Mouse (Mus musculus) urinary bladder, postnatal 4 days (tissue): Measurements from ENCODE around the gene Cd3d.

Experiments
- DNase-seq, 2 experiments: peaks; one replicate each; pipeline ENCODE4 v3.0.0; 2021 to 2022; ENCODE audit warnings: low spot score in 2 of 2

Cd3d gene

GRCm38 (mm10) chr9:44993268-44993667 is 11.7 kb downstream of the Cd3d start:
- no peak for DNase-seq

GRCm38 (mm10) chr9:44994962-44995361 is 13.4 kb downstream of the Cd3d start:
- no peak for DNase-seq

- no peak for DNase-seq
Observed at GRCm38 (mm10) chr9:44996590-44996989, 15.0 kb downstream of the Cd3d start.

DNA sequence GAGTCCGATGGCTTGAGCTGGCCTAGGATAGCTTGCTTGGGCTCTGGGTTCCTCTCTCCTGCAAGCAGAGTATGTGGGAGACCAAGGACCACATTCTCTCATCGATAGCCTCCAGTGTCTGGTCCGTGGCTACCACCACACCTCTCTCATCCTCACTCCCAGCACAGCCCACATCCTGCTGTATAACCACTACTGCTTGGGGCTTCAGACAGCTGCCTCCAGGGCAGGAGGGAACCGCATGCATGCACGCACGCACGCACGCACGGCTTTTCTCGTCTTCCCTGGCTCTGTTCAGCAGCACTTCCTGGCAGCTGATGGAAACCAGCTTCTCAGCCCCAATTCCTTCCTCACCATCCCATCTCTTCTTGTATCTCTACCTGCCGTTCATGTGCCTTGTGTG is 16.6 kb downstream of the Cd3d start:
- no peak for DNase-seq

DNA sequence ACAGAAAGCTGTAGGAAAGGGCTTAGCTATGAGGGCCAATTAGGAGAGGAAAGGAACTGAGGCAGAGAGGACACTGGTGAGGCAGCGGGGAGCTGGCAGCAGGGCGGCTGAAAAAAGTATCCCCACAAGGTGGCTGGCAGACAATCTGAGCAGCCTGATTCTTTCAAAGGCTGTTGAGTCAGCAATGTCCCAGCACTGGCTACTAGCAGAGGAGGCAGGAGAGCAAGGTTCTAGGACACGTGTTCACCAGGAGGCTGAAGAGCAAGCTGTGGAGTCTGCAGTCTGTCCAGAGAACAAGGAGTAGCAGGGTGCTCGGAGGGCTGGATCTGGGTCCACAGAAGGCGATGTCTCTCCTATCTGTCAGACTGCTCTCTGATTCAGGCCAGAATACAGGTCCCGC is 17.6 kb downstream of the Cd3d start:
- no peak for DNase-seq

GRCm38 (mm10) chr9:44999776-45000175 is 18.2 kb downstream of the Cd3d start:
- DNase-seq, result no peak

GRCm38 (mm10) chr9:45000249-45000648 is 18.7 kb downstream of the Cd3d start:
- DNase-seq, result no peak

DNA sequence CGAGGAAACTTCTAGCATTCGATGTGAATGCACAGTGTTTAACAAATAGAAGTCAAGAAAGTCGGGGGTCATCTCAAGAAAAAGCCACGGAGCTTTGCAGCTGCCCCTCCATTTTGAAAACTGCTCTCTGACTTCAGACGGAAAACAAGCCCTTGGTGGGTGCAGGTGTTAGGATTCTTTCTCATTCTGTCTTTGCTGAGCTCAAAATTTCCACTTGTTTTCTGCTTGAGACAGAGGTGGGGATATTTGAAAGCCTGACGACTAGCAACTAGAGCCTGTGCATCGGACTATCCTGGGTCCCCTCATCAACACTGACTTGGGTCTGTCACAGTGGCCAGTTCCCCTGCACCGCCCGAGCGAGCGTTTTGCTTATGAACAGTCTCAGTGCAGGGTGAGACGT is 25.8 kb downstream of the Cd3d start:
- no peak for DNase-seq

GRCm38 (mm10) chr9:45008342-45008741 is 26.8 kb downstream of the Cd3d start:
- DNase-seq, result no peak

DNA sequence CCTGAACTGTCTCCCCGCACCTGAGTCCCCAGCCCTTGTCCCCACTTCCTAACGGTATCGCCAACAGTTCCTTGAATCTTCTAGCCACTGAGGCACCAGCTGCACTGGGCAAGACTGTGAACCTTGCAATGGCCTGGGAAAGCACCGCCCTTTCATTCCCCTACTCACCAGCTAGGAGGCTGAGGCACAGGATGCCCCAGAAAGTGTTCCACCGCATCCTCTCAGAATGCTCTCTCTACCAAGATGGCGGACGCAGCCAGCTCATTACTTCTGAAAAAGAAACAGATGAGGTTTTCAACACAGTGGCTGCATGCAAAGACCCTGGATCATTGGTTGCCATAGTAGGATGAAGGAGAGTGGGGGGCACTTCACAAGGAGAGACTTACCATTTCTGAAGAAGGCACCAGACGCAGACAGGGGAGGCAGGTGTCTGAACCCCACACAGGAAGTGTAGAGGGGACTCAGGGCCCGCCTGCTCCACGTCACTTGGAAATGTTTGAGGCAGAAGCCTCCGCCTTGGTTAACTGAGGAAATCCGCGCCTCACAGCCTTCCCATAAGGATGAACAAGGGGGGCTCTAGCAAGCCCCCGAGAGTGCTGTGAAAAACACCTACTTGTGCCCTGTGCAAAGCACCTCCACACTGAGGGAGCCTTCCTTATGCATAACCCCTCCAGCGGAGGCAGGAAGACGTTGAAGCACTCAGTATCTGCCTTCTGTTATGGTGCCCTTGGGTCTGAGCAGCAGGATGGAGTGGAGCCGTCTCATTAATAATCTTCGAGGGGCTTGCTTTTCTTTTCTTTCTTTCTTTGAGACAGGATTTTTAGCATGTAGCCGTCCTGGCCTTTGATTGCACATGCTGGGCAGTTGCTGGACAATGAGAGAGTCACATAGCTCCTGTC is 27.8 kb downstream of the Cd3d start, which contains the start of gene Cd3e:
Gene Cd3e, minus strand, starts transcription at position 448 of the 899 bp plus-strand sequence.
- no peak for DNase-seq

- DNase-seq, result no peak
Observed at GRCm38 (mm10) chr9:45010461-45010860, 28.9 kb downstream of the Cd3d start.

DNA sequence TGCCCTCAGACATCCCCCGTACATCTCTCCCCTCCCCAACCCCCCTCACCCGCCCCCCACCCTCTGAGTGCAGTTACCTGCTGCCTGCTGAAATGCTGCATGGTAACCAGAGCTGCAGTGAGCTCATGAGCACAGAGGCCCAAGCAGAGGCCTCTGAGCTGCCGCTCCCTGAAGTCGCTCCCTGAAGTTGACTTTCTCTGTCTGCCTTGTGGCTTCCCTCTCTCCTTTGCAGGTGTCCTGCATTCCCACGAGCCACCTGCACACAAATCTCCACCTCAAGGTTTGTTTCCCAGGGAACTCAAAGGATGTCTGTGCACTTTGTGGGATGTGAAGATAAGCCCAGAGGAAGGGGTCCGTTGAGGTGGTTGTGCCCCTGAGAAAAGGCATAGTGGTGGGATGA is 29.7 kb downstream of the Cd3d start:
- no peak for DNase-seq

GRCm38 (mm10) chr9:45014879-45015278 is 33.3 kb downstream of the Cd3d start:
- no peak for DNase-seq

- no peak for DNase-seq
Observed at GRCm38 (mm10) chr9:45015841-45016240, 34.3 kb downstream of the Cd3d start.

GRCm38 (mm10) chr9:45018031-45018430 is 36.4 kb downstream of the Cd3d start:
- no peak for DNase-seq

DNA sequence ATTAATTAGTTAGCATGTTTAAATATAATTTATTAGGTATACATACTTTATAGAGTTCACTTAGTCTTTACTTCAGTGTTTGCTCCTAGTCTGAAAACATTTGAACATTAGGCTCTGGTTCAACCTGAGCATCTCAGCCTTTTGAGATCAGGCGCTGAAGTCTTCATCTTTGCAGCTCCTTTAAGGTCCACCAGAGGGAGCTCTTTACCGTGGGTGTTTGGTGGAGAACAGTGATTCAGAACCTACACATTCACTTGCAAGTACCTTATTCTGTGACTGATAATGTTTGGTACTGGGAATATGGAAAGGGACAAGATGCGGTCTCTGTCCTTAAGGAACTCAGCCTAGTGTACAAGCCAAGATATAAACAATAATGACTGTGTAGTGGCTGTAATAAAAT is 41.2 kb downstream of the Cd3d start:
- no peak for DNase-seq

GRCm38 (mm10) chr9:45023638-45024037 is 42.1 kb downstream of the Cd3d start:
- no peak for DNase-seq

DNA sequence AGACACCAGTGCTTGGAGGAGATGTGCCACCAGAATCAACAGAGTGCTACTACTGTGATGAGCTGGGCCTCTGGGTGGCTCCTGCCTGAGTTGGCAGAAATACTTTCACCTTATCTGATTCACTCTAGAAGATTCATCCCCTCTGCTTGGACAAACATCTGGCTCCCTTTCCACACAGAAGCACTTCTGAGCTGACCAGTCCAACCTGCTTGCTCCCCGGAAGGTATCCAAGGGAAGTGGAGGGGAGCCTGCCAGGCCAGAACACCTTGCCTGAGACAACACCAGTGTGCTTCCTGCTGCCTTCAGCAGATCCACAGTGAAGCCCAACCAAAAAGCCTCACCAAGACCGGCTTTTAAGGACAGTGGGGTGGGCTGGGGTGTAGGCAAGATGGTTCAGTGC is 42.6 kb downstream of the Cd3d start:
- no peak for DNase-seq

DNA sequence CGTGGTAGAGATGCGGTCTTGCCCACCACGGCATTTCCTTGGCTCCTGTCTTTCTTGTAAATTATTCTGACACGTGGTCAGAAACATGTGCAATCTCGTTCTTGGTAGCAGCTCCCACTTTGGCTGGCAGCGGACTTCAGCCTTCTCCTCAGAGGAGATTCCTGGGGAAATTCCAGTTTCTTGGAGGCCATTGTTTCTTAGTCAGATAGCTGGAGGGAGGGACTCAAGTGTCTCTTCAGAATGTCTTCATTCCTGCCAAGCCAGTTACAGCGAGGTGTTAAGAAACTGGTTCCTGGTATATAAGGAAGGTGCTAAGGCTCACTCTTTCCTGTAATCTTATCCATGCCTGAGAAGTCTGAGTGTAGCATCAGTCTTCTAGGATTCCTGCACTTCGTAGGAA is 45.8 kb downstream of the Cd3d start:
- no peak for DNase-seq

DNA sequence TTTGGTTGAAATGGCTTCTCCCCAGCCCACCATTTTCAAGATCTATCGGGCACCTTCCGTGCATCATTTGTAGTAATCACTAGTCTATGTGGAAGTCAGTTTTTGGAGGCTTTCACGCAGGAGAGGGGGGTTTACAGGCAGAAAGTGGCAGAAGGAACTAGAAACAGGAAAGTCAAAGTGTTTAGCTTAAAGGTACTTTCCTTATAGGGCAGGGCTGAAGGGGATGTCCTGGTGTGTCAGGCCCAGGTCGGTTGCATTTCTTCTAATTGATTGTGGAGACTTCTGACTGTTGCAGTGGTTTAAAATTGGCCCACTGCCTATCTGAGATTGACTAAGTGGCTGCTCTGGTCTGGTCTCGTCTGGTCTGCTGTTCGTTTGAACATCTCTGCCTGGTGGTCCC is 48.8 kb downstream of the Cd3d start:
- no peak for DNase-seq

DNA sequence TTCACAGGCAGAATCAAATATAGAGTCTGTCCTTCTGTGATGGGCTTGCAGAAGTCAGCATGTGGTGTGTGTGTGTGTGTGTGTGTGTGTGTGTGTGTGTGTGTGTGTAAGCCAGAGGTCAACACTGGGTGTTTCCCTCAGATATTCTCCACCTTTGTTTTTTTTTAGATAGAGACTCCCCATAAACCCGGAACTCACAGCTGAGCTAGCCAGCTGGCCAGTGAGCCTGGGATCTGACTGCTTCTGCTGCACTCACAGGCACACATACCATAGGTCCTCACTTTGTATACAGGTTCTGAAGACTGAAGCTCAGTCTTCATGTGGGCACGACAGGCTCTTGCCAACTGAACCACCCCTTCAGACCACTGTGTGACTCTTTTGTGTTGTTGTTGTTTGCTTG is 50.7 kb downstream of the Cd3d start:
- no peak for DNase-seq

- no peak for DNase-seq
Observed at GRCm38 (mm10) chr9:45034526-45034925, 52.9 kb downstream of the Cd3d start.
